ENCODE assay signal across 21 mouse cellular contexts in the genomic region with DNA sequence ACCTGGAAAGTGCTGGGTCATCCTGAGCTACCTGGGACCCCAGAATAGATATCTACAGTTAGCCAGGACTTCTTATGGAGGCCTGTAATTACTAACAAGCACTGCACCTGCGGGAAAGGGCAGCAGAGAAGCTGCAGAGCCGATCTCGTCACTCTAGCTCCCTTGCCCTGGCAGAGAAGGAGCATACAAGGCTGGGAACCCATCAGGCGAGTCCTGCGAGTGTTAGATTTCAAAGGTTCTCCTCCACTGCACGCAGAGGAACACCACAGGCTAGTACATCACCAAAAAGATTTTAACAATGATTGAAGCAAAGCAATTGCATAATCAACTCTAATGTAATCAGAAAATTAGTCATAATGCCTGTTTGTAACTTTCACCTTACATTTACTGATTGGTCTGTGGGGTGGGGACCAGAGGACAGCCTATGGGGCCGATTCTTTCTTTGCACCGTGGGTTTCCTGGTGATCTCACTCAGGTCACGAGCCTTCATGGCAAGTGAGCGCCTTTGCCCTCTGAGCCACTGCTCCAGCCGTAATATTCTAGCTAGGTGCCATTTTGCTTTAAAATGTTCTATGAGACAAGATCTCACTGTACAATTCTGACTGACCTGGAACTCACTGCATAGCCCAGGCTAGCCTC.
A peak's percentile ranks its signal among the peaks of the same experiment; 100 is the strongest.
DNase-seq lines count a peak whose midpoint lies in the region; ATAC-seq lines count a peak whose summit lies in the region.
"Had no signal": no experiment of that assay in that cellular context is flagged by ENCODE, and none has a peak within 500 bp of the region (broad histone marks: within the 10 kb centered on the region; RNA-seq: fewer than 3 reads in every experiment).

No protein-coding gene starts in this region.

- intact Hi-C loops in heart, postnatal 25 days (cut with DNase I): no loop called here

- 0 out of 2 replicates have a peak, but pooled peaks have one; percentile 64 for ATAC-seq in kidney, embryonic 16.5 days (ENCODE audit: low FRiP score, low TSS enrichment)
- ATAC-seq in midbrain, embryonic 15.5 days (replicated peaks): no peak
- ATAC-seq: forebrain, embryonic 16.5 days had no signal

- DNase-seq in heart, embryonic 10.5 days (ENCODE audit: low spot score): peak; percentile 58
- no peak for DNase-seq in heart, postnatal 25 days (ENCODE audit: low spot score)
- DNase-seq in kidney, postnatal 14 days: no peak
- DNase-seq in urinary bladder, postnatal 36 days (ENCODE audit: low spot score in 2 of 2): peak; percentile 42 to 58
- no peak for DNase-seq in urinary bladder, postnatal 25 days (ENCODE audit: low spot score)
- DNase-seq: adrenal gland, adult 2 months; adrenal gland, postnatal 25 days; cerebellum, adult 18-20 months; cerebellum, adult 9-11 months; cerebellum, postnatal 36 days; gastrocnemius, postnatal 10 days; heart, adult 2 months; heart, postnatal 4 days had no signal

- no peak overlapping the region for H3K27ac ChIP-seq in heart, embryonic 10.5 days
- no peak overlapping the region for H3K27ac ChIP-seq in kidney, embryonic 16.5 days (ENCODE audit: low read length)
- H3K27ac ChIP-seq in midbrain, embryonic 15.5 days: no peak overlapping the region
- H3K27ac ChIP-seq: embryonic facial prominence, embryonic 13.5 days; forebrain, embryonic 12.5 days; heart, adult 2 months; heart, embryonic 13.5 days; hindbrain, embryonic 12.5 days had no signal

- no peaks in the 10 kb centered on the region for H3K27me3 ChIP-seq in heart, embryonic 10.5 days (ENCODE audit: insufficient read depth, poor library complexity, severe bottlenecking)
- H3K27me3 ChIP-seq in kidney, embryonic 16.5 days (ENCODE audit: insufficient read depth, low read length): no peaks in the 10 kb centered on the region
- no peaks in the 10 kb centered on the region for H3K27me3 ChIP-seq in midbrain, embryonic 15.5 days (replicated peaks)
- H3K27me3 ChIP-seq: CH12.LX; embryonic facial prominence, embryonic 13.5 days; forebrain, embryonic 12.5 days; heart, embryonic 13.5 days; hindbrain, embryonic 12.5 days had no signal

- no peak overlapping the region for H3K4me3 ChIP-seq in heart, embryonic 10.5 days
- H3K4me3 ChIP-seq in kidney, embryonic 16.5 days (ENCODE audit: low read length): no peak overlapping the region
- H3K4me3 ChIP-seq in midbrain, embryonic 15.5 days: no peak overlapping the region
- H3K4me3 ChIP-seq: embryonic facial prominence, embryonic 13.5 days; forebrain, embryonic 12.5 days; heart, adult 2 months; heart, embryonic 13.5 days; hindbrain, embryonic 12.5 days had no signal

- 82% methylated on average over 11 of the region's 11 CpGs for WGBS in heart, embryonic 10.5 days
- WGBS in kidney, embryonic 16.5 days: 51% methylated on average over 11 of the region's 11 CpGs
- WGBS in midbrain, embryonic 15.5 days: 79% methylated on average over 11 of the region's 11 CpGs

- no peak overlapping the region for H3K4me2 ChIP-seq in kidney, embryonic 16.5 days (replicated peaks; ENCODE audit: low read depth, low read length)
- H3K4me2 ChIP-seq in midbrain, embryonic 15.5 days: no peak overlapping the region
- H3K4me2 ChIP-seq: embryonic facial prominence, embryonic 13.5 days; forebrain, embryonic 12.5 days; heart, embryonic 13.5 days; hindbrain, embryonic 12.5 days had no signal

- peaks cover 5% of the 10 kb centered on the region; the same call in 1 of the 2 replicates for H3K36me3 ChIP-seq in heart, embryonic 10.5 days
- peaks cover 14% of the 10 kb centered on the region for H3K36me3 ChIP-seq in kidney, embryonic 16.5 days (ENCODE audit: insufficient read depth, low read length)
- H3K36me3 ChIP-seq in midbrain, embryonic 15.5 days (replicated peaks): 0 out of 2 replicates have a peak, but pooled peaks cover 2% of the 10 kb centered on the region

- H3K9me3 ChIP-seq in heart, embryonic 10.5 days: no peaks in the 10 kb centered on the region
- H3K9me3 ChIP-seq in kidney, embryonic 16.5 days (ENCODE audit: low read length): no peaks in the 10 kb centered on the region
- H3K9me3 ChIP-seq in midbrain, embryonic 15.5 days: no peaks in the 10 kb centered on the region
- H3K9me3 ChIP-seq: embryonic facial prominence, embryonic 13.5 days; forebrain, embryonic 12.5 days; heart, embryonic 13.5 days; hindbrain, embryonic 12.5 days had no signal

- H3K4me1 ChIP-seq in heart, embryonic 10.5 days: 0 out of 2 replicates have a peak, but pooled peaks cover 4% of the 10 kb centered on the region
- no peaks in the 10 kb centered on the region; the same call in 1 of the 2 replicates for H3K4me1 ChIP-seq in kidney, embryonic 16.5 days (ENCODE audit: insufficient read depth, low read length)
- H3K4me1 ChIP-seq in midbrain, embryonic 15.5 days: 0 out of 2 replicates have a peak, but pooled peaks cover 4% of the 10 kb centered on the region
- H3K4me1 ChIP-seq: heart, embryonic 13.5 days had no signal

- no peak overlapping the region for H3K9ac ChIP-seq in kidney, embryonic 16.5 days (replicated peaks; ENCODE audit: low read length)
- no peak overlapping the region for H3K9ac ChIP-seq in midbrain, embryonic 15.5 days
- H3K9ac ChIP-seq: embryonic facial prominence, embryonic 13.5 days; forebrain, embryonic 12.5 days; heart, embryonic 13.5 days; hindbrain, embryonic 12.5 days had no signal

Comparison
In these comparisons a context has a peak if more than half of its experiments do, and no peak if none do; other contexts are left out.
1. DNase-seq: peak in heart, embryonic 10.5 days (single experiment) and urinary bladder, postnatal 36 days (2 of 2); none in heart, postnatal 25 days (single experiment), kidney, postnatal 14 days (single experiment) and urinary bladder, postnatal 25 days (single experiment).